Mouse (Mus musculus) adipose tissue, adult 10 weeks (tissue): ENCODE results near the gene Pan3. TPM values are rescaled to one million over a fixed set of nuclear protein-coding genes. Genes with fewer than 3 reads are reported as not detected.

Experiments used
- polyA plus RNA-seq: library from polyadenylated mRNA; stranded (reverse); fragments of 350-450 nt; fragmentation: Illumina TruSeq; extraction: RNeasy Lipid Tissue Mini Kit (QIAGEN cat#74804); gene quantifications from one replicate; pipeline ENCODE4 v1.2.3, GENCODE M21; 2014; ENCODE audit warnings: low read depth, low replicate concordance

The Pan3 gene
- polyA plus RNA-seq = 45.7 TPM

GRCm38 (mm10) chr5:147429535-147430305 lies at the start of gene Pan3:
Gene Pan3 (plus strand): TSS chr5:147430161.

DNA sequence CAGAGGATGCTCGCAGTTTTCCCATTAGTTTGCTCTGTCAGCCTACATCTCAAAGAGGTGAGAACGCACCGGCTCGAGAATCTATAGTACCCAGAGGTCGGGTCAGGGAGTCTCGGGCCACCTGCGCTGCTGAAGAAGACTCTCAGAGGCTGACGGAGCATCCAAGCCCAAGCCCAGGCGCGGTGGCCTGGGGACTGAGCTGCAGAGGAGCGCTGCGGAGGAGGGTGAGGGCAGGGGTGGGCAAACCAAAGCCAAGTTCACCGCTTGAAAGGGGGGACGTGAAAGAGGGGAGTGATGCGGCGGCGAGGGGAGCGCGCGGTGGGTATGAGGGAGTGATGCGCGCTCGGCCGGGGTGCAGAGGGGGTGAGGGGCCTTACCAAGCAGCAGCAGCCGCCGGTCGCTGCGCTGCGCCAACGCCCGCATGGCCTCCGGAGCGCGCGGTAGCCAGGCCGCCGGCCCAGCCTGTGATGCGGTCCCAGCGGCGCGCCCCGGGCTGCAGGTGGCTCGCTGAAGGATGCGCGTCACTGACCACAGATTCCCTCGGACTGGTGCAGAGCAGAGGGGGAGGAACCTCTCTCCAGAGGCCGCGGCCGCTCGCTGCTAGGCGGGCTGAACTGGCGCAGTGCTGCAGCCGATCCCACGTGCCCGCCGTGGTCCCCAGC lies 30.0 kb upstream of the Pan3 start, which contains the start of gene Flt3:
Gene Flt3, minus strand, starts transcription at position 647 of the 662 bp plus-strand sequence.

Other genes starting within 250 kb of the Pan3 start
- not detected for gene Gsx1, start 241.5 kb upstream of the Pan3 start, polyA plus RNA-seq
- not detected for gene Pdx1, start 160.2 kb upstream of the Pan3 start, polyA plus RNA-seq
- 0.21 TPM for gene Cdx2, start 122.9 kb upstream of the Pan3 start, polyA plus RNA-seq
- gene Urad, start 107.7 kb upstream of the Pan3 start, polyA plus RNA-seq = not detected
- gene Flt3, start 29.7 kb upstream of the Pan3 start, polyA plus RNA-seq = 0.82 TPM